Mouse (Mus musculus) right cerebral cortex, postnatal 36 days (tissue): ENCODE measurements around the gene Gm20815.
"Not testable (repeated sequence)": the region's sequence is repeated elsewhere in the genome, so short reads cannot be mapped to it uniquely, and the experiment has no call there.

Source experiments
- DNase-seq, 2 experiments: peaks; one replicate each; pipeline ENCODE4 v3.0.0; 2022; ENCODE audit warnings: low spot score in 2 of 2, mixed read lengths in 1 of 2

Gene Gm20815

DNA sequence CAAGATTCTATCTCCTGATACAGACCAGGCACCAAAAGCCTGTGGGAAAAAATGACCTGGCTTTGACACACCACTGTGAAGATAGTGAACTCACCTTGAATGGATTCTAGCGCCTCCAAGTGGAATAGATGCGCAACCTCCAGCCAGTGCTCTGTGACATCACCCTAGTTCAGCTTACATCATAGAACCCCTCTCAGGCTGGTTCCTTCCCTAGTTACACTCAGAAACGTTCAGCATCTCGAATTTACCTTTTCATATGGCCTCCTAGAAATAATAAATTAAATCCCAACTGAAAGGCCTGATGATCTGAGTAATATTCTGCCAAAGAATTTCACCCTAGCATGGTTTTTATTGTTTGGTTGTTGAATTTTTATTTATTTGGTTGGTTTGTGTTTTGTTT is at the start of gene Gm20815:
Gm20815 (minus strand) TSS at position 101 of the 400 bp plus-strand sequence.
- not testable (repeated sequence) for DNase-seq
